Mouse (Mus musculus) lung, embryonic 15.5 days (tissue): Measurements from ENCODE around the gene Atl2. TPM values are rescaled to one million over a fixed set of nuclear protein-coding genes. Genes with fewer than 3 reads are reported as not detected.

ENCODE experiments used
- ATAC-seq: fragments of 200-750 bp; cut with Nextera tagmentation; 2 replicates; pipeline ENCODE4 v1.8.0; 2017; ENCODE audit warnings: moderate number of reproducible peaks, borderline replicate concordance; ENCODE audit not compliant: low FRiP score, low TSS enrichment; ENCODE audit errors: extremely low read depth
- H3K27ac ChIP-seq: fragments of 300-500 bp; sonication (generic); 2 replicates; pipeline ENCODE4 v1.5.1; 2015; ENCODE audit warnings: moderate library complexity, mild to moderate bottlenecking, inconsistent platforms
- H3K27me3 ChIP-seq: fragments of 300-500 bp; sonication (generic); 2 replicates; pipeline ENCODE4 v1.6.1; 2015; ENCODE audit warnings: inconsistent platforms
- H3K36me3 ChIP-seq: fragments of 300-500 bp; sonication (generic); 2 replicates; pipeline ENCODE4 v1.6.1; 2015; ENCODE audit warnings: inconsistent platforms
- H3K4me1 ChIP-seq: fragments of 300-500 bp; sonication (generic); 2 replicates; pipeline ENCODE4 v1.6.1; 2015; ENCODE audit warnings: inconsistent platforms
- H3K4me2 ChIP-seq: fragments of 300-500 bp; sonication (generic); 2 replicates; pipeline ENCODE4 v1.6.1; 2015; ENCODE audit warnings: inconsistent platforms, mild to moderate bottlenecking, moderate library complexity
- H3K4me3 ChIP-seq: fragments of 300-500 bp; sonication (generic); 2 replicates; pipeline ENCODE4 v1.5.1; 2015; ENCODE audit warnings: mild to moderate bottlenecking, inconsistent platforms
- H3K9ac ChIP-seq: fragments of 300-500 bp; sonication (generic); 2 replicates; pipeline ENCODE4 v1.6.1; 2015; ENCODE audit warnings: inconsistent platforms
- H3K9me3 ChIP-seq: fragments of 300-500 bp; sonication (generic); 2 replicates; pipeline ENCODE4 v1.6.1; 2016; ENCODE audit warnings: inconsistent platforms
- WGBS: fragments of 180-500 bp; shearing (Covaris S2); methylation state at CpG from one replicate; pipeline ENCODE4 v1.1.7; 2015; 5-methylcytosine and 5-hydroxymethylcytosine counted together
- polyA plus RNA-seq: library from polyadenylated mRNA; unstranded; fragments of >200 nt; fragmentation: Nextera tagmentation; extraction: Ambion mirVana; gene quantifications from 2 replicates; pipeline ENCODE4 v1.2.1, GENCODE M21; 2015

The Atl2 gene
- polyA plus RNA-seq, 1 experiment from 2014 or later, result 38.3 TPM

DNA sequence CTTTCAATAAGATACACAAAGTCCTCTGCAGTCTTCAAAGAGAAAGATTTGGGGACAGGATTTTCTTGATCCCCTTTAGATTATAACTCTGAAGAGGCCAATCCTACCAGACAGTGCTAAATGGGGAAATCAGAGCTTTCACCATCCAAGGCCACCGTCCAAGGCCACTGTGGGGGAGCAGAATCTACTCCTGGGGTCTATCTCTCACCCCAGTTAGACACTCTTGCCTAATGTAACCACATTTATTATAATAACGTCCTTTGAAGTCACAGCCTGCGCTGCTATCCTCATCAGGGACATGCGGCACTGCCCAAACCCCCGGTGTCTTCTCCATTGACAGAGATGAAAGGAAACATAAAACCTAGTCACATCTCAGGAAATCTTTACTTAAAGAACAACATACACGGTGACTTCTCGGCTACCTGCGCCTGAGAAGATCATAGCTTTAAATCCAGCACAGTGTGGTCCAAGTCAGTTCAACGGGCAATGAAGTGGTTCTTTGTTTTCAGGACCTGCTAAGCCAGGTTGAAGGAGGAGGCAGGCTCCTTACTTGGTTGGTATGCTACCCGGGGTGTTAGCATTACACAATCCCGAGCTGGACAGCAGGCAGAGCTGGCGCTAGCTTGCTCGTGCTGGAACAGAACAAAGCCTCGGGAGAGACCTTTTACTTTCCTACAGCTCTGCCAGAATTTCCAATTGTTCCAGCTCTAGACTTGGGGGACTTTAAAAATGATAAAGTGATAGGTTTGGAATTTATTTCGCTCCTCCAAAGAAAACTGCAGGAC lies 23.8 kb upstream of the Atl2 start:
- Histone ChIP-seq H3K27ac (peak overlapping the region; percentile 80), H3K36me3 (no peaks in the 10 kb centered on the region), H3K27me3 (no peaks in the 10 kb centered on the region), H3K4me3 (no peak overlapping the region), H3K9me3 (no peaks in the 10 kb centered on the region), H3K4me2 (no peak overlapping the region), H3K4me1 (peaks cover 18% of the 10 kb centered on the region; the same call in 1 of the 2 replicates), H3K9ac (no peak overlapping the region)
- 53% methylated on average over 15 of the region's 15 CpGs for WGBS
- peak; percentile 87 for ATAC-seq

- Histone ChIP-seq H3K27me3 (no peaks in the 10 kb centered on the region), H3K4me3 (no peak overlapping the region), H3K27ac (no peak overlapping the region), H3K4me1 (peaks cover 18% of the 10 kb centered on the region; the same call in 1 of the 2 replicates), H3K9me3 (no peaks in the 10 kb centered on the region), H3K9ac (no peak overlapping the region), H3K36me3 (no peaks in the 10 kb centered on the region), H3K4me2 (peak overlapping the region; percentile 30)
- 22% methylated on average over 9 of the region's 9 CpGs for WGBS
- ATAC-seq, result peak; percentile 36
These were observed 22.6 kb upstream of the Atl2 start for GRCm38 (mm10) chr17:79918484-79919004.

- ATAC-seq, result no peak
- Histone ChIP-seq H3K4me1 (peaks cover 18% of the 10 kb centered on the region; the same call in 1 of the 2 replicates), H3K4me2 (no peak overlapping the region), H3K9me3 (no peaks in the 10 kb centered on the region), H3K4me3 (no peak overlapping the region), H3K27me3 (no peaks in the 10 kb centered on the region), H3K36me3 (no peaks in the 10 kb centered on the region), H3K27ac (no peak overlapping the region), H3K9ac (no peak overlapping the region)
- 68% methylated on average over 9 of the region's 9 CpGs for WGBS
These were observed 21.1 kb upstream of the Atl2 start for GRCm38 (mm10) chr17:79916996-79917395.

- no peak overlapping the region for H3K9ac ChIP-seq
- H3K27me3 ChIP-seq, result no peaks in the 10 kb centered on the region
- no peak overlapping the region for H3K4me2 ChIP-seq
- H3K36me3 ChIP-seq, result no peaks in the 10 kb centered on the region
- ATAC-seq, result no peak
- no peak overlapping the region for H3K4me3 ChIP-seq
- WGBS, result 42% methylated on average over 2 of the region's 2 CpGs
- H3K9me3 ChIP-seq, result no peaks in the 10 kb centered on the region
- H3K27ac ChIP-seq, result no peak overlapping the region
- no peaks in the 10 kb centered on the region for H3K4me1 ChIP-seq
These were observed 16.3 kb upstream of the Atl2 start for GRCm38 (mm10) chr17:79912174-79912573.

DNA sequence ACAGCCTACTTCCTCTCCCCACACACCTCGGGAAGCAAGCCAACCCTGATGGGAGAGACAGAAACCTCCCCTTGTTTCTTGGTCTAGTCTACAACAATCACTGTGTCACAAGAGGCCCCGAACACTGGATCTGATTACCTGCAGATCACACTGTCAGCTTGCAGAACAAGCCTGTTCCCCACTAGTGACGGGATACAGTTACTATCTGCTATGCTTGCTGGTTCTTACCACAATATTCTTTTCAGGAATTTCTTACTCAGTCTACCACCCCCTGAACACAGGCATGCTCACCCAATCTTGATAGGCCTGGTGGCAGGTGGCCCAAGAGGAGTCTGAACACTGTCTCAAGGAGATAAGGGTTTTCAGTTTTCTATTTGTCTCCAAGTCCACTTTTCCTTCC lies 15.8 kb upstream of the Atl2 start:
- no peak for ATAC-seq
- H3K36me3 ChIP-seq, result no peaks in the 10 kb centered on the region
- H3K4me1 ChIP-seq, result no peaks in the 10 kb centered on the region
- no peaks in the 10 kb centered on the region for H3K9me3 ChIP-seq
- H3K27me3 ChIP-seq, result no peaks in the 10 kb centered on the region
- H3K4me2 ChIP-seq, result no peak overlapping the region
- no peak overlapping the region for H3K4me3 ChIP-seq
- H3K9ac ChIP-seq, result no peak overlapping the region
- no peak overlapping the region for H3K27ac ChIP-seq
- WGBS, result 64% methylated on average over 3 of the region's 3 CpGs

GRCm38 (mm10) chr17:79909571-79909970 lies 13.6 kb upstream of the Atl2 start:
- Histone ChIP-seq H3K9ac (no peak overlapping the region), H3K27ac (no peak overlapping the region), H3K4me2 (no peak overlapping the region), H3K36me3 (no peaks in the 10 kb centered on the region), H3K9me3 (no peaks in the 10 kb centered on the region), H3K27me3 (no peaks in the 10 kb centered on the region), H3K4me3 (no peak overlapping the region), H3K4me1 (no peaks in the 10 kb centered on the region)
- ATAC-seq, result no peak
- 67% methylated on average over 12 of the region's 12 CpGs for WGBS

- Histone ChIP-seq H3K4me3 (no peak overlapping the region), H3K27ac (no peak overlapping the region), H3K4me2 (no peak overlapping the region), H3K4me1 (no peaks in the 10 kb centered on the region), H3K9me3 (no peaks in the 10 kb centered on the region), H3K9ac (no peak overlapping the region), H3K27me3 (no peaks in the 10 kb centered on the region), H3K36me3 (no peaks in the 10 kb centered on the region)
- 69% methylated on average over 4 of the region's 4 CpGs for whole genome bisulfite sequencing
- no peak for ATAC-seq
These were observed 11.8 kb upstream of the Atl2 start for GRCm38 (mm10) chr17:79907698-79908097.

GRCm38 (mm10) chr17:79906791-79907494 lies 11.0 kb upstream of the Atl2 start:
- H3K9me3 ChIP-seq, result no peaks in the 10 kb centered on the region
- H3K9ac ChIP-seq, result no peak overlapping the region
- no peak overlapping the region for H3K4me3 ChIP-seq
- no peak overlapping the region for H3K4me2 ChIP-seq
- H3K36me3 ChIP-seq, result no peaks in the 10 kb centered on the region
- H3K4me1 ChIP-seq, result no peaks in the 10 kb centered on the region
- H3K27ac ChIP-seq, result no peak overlapping the region
- ATAC-seq, result no peak
- 79% methylated on average over 8 of the region's 8 CpGs for WGBS
- H3K27me3 ChIP-seq, result no peaks in the 10 kb centered on the region

- H3K4me2 ChIP-seq, result no peak overlapping the region
These were observed 8.7 kb upstream of the Atl2 start for GRCm38 (mm10) chr17:79904593-79904992.

GRCm38 (mm10) chr17:79901207-79901606 lies 5.3 kb upstream of the Atl2 start:
- ATAC-seq, result no peak
- peaks cover 16% of the 10 kb centered on the region for H3K27me3 ChIP-seq
- no peak overlapping the region for H3K4me2 ChIP-seq
- no peaks in the 10 kb centered on the region for H3K9me3 ChIP-seq
- no peak overlapping the region for H3K27ac ChIP-seq
- no peaks in the 10 kb centered on the region for H3K36me3 ChIP-seq
- 56% methylated on average over 6 of the region's 6 CpGs for WGBS
- no peak overlapping the region for H3K9ac ChIP-seq
- H3K4me3 ChIP-seq, result no peak overlapping the region
- H3K4me1 ChIP-seq, result peaks cover 3% of the 10 kb centered on the region; the same call in 1 of the 2 replicates

More at GRCm38 (mm10) chr17:79904593-79904992, 8.7 kb upstream of the Atl2 start:
- H3K27me3 ChIP-seq, result no peaks in the 10 kb centered on the region
- no peak overlapping the region for H3K27ac ChIP-seq
- no peak overlapping the region for H3K9ac ChIP-seq
- no peaks in the 10 kb centered on the region for H3K36me3 ChIP-seq
- H3K9me3 ChIP-seq, result no peaks in the 10 kb centered on the region
- no peak overlapping the region for H3K4me3 ChIP-seq
- H3K4me1 ChIP-seq, result no peaks in the 10 kb centered on the region
- WGBS, result 81% methylated on average over 4 of the region's 4 CpGs
- ATAC-seq, result no peak

- H3K36me3 ChIP-seq, result no peaks in the 10 kb centered on the region
- peaks cover 19% of the 10 kb centered on the region for H3K4me1 ChIP-seq
- WGBS, result 63% methylated on average over 6 of the region's 6 CpGs
- H3K27ac ChIP-seq, result no peak overlapping the region
- H3K27me3 ChIP-seq, result peaks cover 17% of the 10 kb centered on the region
- no peak for ATAC-seq
- no peaks in the 10 kb centered on the region for H3K9me3 ChIP-seq
- no peak overlapping the region for H3K9ac ChIP-seq
- H3K4me2 ChIP-seq, result no peak overlapping the region
- no peak overlapping the region for H3K4me3 ChIP-seq
These were observed 2.3 kb upstream of the Atl2 start for GRCm38 (mm10) chr17:79898156-79898746.

DNA sequence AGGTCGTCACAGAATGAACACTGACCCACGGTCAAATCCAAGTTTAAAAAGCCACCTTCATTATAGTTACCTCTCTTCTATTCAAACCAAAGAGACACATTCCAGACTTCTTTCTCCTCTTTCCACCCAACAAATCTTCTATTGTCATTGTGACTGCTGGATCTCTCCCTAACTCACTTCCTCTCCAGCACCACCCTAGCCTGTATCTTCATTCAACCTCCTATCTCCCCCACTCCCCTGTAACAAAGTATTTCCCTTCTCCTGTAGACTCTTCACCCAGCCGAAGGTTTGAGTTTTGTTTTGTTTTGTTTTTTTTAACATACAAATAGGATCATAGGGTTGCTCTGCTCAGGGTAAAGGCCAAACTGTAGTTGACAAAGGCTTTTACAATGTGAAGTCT lies 1.7 kb upstream of the Atl2 start:
- H3K27me3 ChIP-seq, result peaks cover 17% of the 10 kb centered on the region
- H3K27ac ChIP-seq, result no peak overlapping the region
- H3K9me3 ChIP-seq, result no peaks in the 10 kb centered on the region
- no peak overlapping the region for H3K9ac ChIP-seq
- no peak overlapping the region for H3K4me3 ChIP-seq
- 81% methylated on average over 3 of the region's 3 CpGs for WGBS
- peaks cover 20% of the 10 kb centered on the region for H3K4me1 ChIP-seq
- H3K36me3 ChIP-seq, result no peaks in the 10 kb centered on the region
- no peak overlapping the region for H3K4me2 ChIP-seq
- ATAC-seq, result no peak
